Mouse (Mus musculus): ENCODE measurements around the gene Cx3cl1.

The Cx3cl1 gene

DNA sequence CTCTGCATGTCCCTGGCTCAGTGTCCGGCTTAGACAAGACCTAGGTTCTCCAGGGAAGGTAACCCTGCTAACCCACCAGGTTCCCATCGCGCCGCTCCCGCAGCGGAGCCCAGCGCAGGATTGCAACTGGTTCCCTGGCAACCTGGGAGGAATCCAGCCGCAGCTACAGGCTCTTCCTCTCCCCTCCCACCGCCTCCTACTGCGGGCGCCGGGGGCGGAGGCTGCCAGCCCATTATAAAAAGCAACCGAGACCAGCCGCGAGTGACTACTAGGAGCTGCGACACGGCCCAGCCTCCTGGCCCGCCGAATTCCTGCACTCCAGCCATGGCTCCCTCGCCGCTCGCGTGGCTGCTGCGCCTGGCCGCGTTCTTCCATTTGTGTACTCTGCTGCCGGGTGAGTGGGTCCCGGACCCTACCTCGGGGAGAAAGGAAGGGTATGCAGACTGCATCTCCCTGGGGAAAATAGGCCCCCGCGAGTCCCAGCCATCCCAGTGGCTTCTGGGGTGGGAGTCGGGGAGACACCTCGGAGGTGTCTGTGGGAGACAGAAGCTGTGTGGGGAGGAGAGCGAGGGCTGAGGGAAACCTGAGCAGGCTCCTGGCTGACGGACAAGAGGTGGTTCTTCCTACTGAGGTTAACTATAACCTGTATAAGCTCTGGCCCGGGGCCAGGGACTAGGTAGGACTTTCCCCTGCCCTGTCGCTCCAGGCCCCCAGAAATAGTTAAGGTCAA lies at the start of gene Cx3cl1:
TSS of gene Cx3cl1 (plus strand) at position 69 of the 730 bp plus-strand sequence.
- DNase-seq (ENCODE audit: extremely low spot score): peak; percentile 86

- no peak for DNase-seq (ENCODE audit: extremely low spot score)
Observed at GRCm38 (mm10) chr8:94725998-94726397, 45.8 kb upstream of the Cx3cl1 start.

- no peak for DNase-seq (ENCODE audit: extremely low spot score)
Observed at GRCm38 (mm10) chr8:94729301-94729700, 42.5 kb upstream of the Cx3cl1 start.

DNA sequence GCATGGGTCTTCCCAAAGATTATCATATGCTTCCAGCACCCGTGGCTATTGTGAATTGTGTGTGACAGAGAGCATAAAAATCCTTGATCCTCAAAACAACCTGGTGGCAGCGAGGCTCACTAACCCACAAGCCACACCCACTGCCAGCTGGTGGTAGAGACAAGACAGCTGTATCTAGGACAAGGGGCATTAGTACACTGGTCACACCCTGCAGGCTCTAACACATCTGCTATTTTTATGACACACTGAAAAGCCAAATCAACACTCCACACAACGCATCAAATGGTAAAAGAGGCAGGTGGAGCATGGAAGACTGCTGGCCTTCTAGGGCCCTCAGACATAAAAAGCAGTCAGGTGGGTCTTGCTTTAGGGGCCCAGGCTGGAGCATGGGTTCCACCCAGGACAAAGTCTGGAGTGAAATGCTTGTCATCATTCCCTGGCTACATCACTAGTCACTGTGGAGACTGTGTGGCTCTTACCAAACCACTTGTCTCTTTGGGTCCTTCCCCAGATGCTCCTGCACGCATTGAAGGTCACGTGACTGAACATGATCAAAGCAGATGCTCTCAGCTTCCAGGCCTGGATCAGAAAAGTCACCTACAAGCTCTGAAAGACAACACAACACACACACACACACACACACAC lies 37.9 kb upstream of the Cx3cl1 start:
- DNase-seq (ENCODE audit: extremely low spot score): no peak

- no peak for DNase-seq (ENCODE audit: extremely low spot score)
Observed at GRCm38 (mm10) chr8:94734735-94735350, 37.0 kb upstream of the Cx3cl1 start.

DNA sequence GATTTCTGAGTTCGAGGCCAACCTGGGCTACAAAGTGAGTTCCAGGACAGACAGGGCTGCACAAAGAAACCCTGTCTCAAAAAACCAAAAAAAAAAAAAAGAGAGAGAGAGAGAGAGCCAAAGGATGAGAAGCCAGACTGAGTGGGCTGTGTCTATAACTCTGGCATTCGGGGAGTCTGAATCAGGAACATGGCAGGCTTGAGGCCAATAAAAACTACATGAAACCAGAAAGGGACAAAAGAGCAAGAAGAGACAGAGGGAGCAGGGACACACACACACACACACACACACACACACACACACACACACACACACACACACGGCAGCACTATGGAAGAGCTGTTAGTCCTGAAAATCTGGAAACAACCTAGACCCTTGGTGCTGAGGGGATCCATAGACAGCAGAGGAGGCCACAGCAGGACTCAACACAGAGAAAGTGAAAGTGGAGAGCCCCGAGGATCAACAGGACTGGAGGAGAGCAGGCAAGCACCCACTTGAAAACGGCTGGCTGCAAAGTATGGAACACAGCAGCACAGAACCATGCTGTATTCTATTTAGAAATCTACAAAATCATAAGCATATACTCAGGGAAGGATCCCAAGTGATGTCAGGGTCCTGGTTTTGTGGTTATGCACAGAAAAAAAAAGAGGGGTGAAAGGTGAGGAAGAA lies 36.2 kb upstream of the Cx3cl1 start:
- no peak for DNase-seq (ENCODE audit: extremely low spot score)

- no peak for DNase-seq (ENCODE audit: extremely low spot score)
Observed at GRCm38 (mm10) chr8:94739829-94740228, 32.0 kb upstream of the Cx3cl1 start.

GRCm38 (mm10) chr8:94740591-94740990 lies 31.2 kb upstream of the Cx3cl1 start:
- DNase-seq (ENCODE audit: extremely low spot score): no peak

- no peak for DNase-seq (ENCODE audit: extremely low spot score)
Observed at GRCm38 (mm10) chr8:94741726-94742125, 30.1 kb upstream of the Cx3cl1 start.

GRCm38 (mm10) chr8:94744484-94744883 lies 27.3 kb upstream of the Cx3cl1 start:
- no peak for DNase-seq (ENCODE audit: extremely low spot score)

DNA sequence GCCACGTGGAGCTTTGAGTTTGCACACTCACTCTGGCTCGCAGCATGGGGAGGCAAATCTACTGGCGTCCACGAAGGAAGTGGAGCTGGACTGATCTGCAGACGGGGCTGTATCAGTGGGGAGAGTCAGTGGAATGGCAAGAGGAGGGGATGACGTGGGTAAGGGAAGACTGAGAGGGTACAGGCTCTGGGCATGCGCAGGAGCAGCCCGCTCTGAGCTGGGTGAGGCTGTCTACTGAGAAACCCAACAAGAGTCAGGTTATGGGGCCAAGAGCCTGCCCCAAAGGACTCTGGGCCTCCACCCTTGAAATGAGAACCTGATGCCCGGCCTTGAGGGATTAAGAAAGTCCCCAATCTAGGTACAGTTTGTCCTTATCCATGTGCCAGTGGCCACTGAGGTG lies 26.8 kb upstream of the Cx3cl1 start:
- DNase-seq (ENCODE audit: extremely low spot score): no peak

GRCm38 (mm10) chr8:94745476-94746184 lies 26.2 kb upstream of the Cx3cl1 start, which contains the start of gene Ccl22:
Ccl22 (plus strand) TSS chr8:94745590.
- DNase-seq (ENCODE audit: extremely low spot score): no peak

DNA sequence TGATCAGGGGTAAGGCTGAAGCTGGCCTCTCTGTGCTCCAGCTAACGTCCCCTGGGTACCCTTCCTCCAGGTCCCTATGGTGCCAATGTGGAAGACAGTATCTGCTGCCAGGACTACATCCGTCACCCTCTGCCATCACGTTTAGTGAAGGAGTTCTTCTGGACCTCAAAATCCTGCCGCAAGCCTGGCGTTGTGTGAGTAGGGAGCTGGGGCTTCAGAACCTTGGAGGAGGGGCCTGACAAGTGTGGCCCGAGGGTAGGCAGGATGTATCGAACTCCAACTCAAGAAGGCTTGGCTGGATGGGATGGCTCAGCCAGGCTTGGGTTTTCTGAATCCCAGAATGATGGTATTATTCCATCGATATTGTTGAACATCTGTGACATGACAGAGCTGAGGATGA lies 25.0 kb upstream of the Cx3cl1 start:
- no peak for DNase-seq (ENCODE audit: extremely low spot score)

DNA sequence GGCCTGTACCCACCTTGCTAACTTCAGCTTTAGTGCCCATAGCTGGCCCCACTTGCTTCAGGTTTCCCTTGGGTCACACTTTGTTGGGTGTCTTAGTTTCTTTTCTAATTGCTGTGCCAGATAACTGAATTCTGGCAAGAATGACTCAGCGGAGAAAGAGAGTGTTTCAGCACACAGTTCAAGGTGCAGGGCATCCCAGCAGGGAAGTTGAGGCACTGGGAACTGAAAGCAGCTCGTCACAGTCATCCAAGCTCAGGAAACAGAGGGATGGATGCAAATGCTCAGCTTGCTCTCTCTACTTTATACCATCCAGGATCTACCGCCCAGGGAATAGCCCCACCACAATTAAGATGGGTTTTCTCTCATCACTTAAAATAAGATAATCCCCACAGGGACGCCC lies 23.4 kb upstream of the Cx3cl1 start:
- DNase-seq (ENCODE audit: extremely low spot score): no peak

GRCm38 (mm10) chr8:94749942-94750341 lies 21.9 kb upstream of the Cx3cl1 start:
- no peak for DNase-seq (ENCODE audit: extremely low spot score)

DNA sequence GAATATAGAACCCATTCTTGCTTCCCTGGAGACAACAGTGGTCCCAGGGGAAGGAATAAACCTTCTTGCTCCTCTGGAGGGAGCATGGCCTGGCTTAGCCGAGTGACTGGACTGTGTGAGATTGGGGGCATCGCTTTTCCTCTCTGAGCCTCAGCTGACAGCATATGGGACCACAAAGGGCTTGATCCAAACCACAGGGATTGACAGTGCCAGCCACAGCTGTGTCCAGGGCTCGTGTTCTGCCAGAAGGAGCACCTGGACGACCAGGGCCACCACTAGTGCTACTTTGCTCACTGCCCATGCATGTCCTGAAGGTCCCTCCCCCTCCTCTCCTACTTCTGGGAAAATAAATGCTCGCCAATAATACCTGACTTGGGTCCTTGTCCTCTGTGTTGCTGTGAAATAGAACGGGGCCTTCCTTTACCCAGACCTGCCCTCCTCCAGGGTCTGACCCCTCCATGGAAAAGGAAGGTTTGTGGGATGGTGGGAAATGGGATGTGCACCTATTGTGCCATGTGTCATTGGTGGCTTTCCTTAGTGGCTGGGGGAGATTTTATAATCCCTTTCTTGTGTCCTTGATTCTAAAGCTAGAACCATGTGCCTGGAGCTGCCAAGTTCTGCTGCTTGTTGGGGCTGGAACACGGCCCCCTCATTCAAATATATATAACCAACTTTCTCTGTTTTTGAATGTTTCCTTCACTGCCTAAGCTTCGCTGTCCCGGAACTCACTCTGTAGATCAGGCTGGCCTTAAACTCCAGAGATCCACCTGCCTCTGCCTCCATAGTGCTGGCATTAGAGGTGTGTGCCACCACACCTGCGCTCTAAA lies 20.6 kb upstream of the Cx3cl1 start:
- no peak for DNase-seq (ENCODE audit: extremely low spot score)

DNA sequence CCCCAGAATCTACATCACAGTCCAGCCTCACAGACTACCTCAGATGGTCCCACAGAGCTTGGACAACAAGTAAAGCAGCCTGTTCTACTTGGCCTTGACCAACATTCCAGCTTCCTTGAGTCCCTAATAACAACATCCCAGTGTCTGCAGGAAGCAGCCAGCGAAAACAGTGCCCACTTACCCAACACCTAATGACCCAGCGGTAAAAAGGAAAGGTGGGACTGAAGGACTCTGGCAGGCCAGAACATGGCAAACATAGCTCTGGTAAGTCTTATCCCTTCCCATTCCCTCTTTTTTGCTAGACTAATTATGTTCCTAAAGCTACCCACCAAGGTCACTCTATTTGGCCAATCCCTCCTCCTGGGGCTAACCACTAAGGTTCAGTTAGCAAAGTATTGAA lies 17.8 kb upstream of the Cx3cl1 start:
- DNase-seq (ENCODE audit: extremely low spot score): no peak

DNA sequence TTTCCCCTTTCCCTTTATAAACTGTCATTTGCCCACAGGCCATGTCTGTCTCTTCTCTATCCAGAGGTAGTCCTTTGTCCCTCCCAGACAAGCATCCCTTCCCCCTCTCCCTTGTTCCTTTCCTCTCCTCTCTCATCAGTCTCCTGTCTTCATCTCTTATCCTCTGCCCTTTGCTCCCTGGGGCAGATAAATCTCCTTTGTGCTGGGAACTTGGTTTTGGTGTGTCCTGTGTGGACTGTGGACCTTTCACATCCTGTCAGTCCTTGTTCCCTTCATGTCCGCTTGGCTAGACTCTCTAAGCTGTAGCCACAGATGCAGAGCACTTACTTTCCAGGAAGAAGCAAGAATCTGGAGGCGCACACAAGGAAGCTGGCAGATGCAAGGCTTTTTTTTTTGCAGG lies 17.3 kb upstream of the Cx3cl1 start:
- no peak for DNase-seq (ENCODE audit: extremely low spot score)

GRCm38 (mm10) chr8:94767035-94767434 lies 4.8 kb upstream of the Cx3cl1 start:
- DNase-seq (ENCODE audit: extremely low spot score): no peak

DNA sequence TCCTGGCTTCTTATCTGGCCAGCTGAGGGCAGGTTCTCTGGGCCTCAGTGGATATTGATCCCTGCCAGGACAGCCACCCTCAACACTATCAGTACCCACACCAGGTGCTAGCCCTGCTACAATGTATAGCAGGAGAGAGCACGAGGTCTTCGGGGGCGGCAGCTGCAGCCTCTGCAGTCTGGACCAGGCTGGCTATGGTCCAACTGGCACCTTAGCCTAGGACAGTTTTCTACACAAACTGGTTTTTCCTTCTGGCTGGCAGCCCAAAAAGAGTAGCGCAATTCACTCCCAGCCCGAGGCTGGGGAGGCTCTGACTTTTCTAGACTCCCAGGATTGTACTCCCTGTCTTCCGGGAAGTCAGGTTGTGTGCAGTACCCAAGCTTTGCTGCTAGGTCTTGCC lies 864 bp upstream of the Cx3cl1 start:
- no peak for DNase-seq (ENCODE audit: extremely low spot score)

GRCm38 (mm10) chr8:94773048-94773447 lies 1.2 kb downstream of the Cx3cl1 start:
- DNase-seq (ENCODE audit: extremely low spot score): no peak
